Mouse (Mus musculus) central nervous system, embryonic 11.5 days (tissue): ENCODE measurements around the gene Phf11c. TPM values are rescaled to one million over a fixed set of nuclear protein-coding genes. Genes with fewer than 3 reads are reported as not detected.

Source experiments
- polyA plus RNA-seq: library from polyadenylated mRNA; depleted of rRNA; stranded (reverse); fragments of >200 nt; gene quantifications from 2 replicates; pipeline ENCODE4 v1.2.3, GENCODE M21; 2012; rRNA removed

Gene Phf11c
- polyA plus RNA-seq = 1.0 and 2.2 TPM in 2 replicates

DNA sequence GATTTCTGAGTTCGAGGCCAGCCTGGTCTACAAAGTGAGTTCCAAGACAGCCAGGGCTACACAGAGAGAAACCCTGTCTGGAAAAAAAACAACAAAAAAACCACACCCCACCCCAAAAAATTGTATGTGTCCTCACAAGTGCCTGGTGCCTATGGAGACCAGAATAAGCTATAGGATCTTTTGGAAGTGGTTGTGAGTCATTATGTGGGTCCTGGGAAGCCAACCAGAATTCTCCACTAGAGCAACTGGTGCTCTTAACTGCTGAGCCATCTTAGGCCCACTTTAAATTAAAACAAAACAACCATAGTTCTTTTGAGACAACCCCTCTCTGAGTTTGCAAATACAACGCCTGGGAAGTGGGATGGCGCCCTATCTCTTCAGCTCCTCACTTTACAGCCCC, at the start of gene Phf11c:
Phf11c (minus strand) TSS at position 101 of the 400 bp plus-strand sequence.

GRCm38 (mm10) chr14:59440558-59441471, 45.6 kb upstream of the Phf11c start, which contains the start of the genes Setdb2 and Cab39l:
Setdb2 (minus strand) TSS chr14:59440884.
Cab39l (plus strand) TSS chr14:59440972.

DNA sequence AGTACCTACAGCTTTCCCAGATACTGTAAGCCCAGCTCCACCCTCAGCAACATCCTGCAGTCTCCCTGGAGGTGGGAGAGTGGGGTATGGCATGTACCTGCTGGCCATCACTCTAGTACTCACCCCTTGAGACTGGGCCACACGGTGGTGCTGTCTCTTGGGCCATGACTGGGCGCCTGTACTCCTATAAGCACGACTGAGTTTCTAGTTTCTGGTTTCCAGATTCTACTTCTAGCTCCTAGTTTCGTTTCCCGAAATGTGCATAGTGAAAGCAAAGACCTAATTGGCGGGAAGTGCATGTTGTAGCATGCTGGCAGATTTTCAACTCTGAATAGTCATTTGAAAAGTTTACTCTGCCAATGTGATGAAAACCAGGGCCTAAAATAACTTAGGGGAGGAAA, 29.9 kb downstream of the Phf11c start, which contains the start of gene Phf11d:
Phf11d (minus strand) TSS at position 227 of the 401 bp plus-strand sequence.

DNA sequence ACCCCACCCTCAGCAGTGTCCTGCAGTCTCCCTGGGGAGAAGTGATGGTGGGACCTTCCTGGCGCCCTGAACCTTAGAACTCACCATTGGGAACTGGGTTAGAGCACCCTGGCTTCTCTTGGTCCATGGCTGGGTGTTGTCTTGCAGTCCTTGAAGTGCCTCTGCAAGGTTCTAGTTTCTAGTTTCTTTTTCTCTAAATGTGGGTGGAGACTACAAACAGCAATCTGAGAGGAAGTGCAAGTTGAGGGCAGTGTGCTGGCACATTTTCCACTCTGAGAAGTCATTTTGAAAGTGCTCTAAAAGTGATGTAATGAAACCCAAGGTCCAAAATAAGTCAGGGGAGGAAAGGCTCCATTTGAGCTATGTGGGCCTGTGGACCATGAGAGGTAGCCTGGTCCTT, 54.0 kb downstream of the Phf11c start, which contains the start of gene Phf11b:
Phf11b (minus strand) TSS at position 163 of the 400 bp plus-strand sequence.

Other genes starting within 250 kb of the Phf11c start
- gene Gm5142, start 216.6 kb downstream of the Phf11c start, polyA plus RNA-seq = not detected in 2 replicates
- 53.0 and 79.3 TPM in 2 replicates for gene Rcbtb1, start 194.2 kb downstream of the Phf11c start, polyA plus RNA-seq
- gene Gm6904, start 135.2 kb downstream of the Phf11c start, polyA plus RNA-seq = not detected in 2 replicates
- not detected in 2 replicates for gene Phf11a, start 97.9 kb downstream of the Phf11c start, polyA plus RNA-seq
- gene Phf11b, start 54.0 kb downstream of the Phf11c start, polyA plus RNA-seq = 0.16 and 0.21 TPM in 2 replicates
- 0.34 and 0.43 TPM in 2 replicates for gene Phf11d, start 29.9 kb downstream of the Phf11c start, polyA plus RNA-seq
- gene Setdb2, start 45.5 kb upstream of the Phf11c start, polyA plus RNA-seq = 7.5 and 10.4 TPM in 2 replicates
- gene Cab39l, start 45.6 kb upstream of the Phf11c start, polyA plus RNA-seq = 15.9 and 18.1 TPM in 2 replicates
- gene Cdadc1, start 202.6 kb upstream of the Phf11c start, polyA plus RNA-seq = 13.4 and 19.6 TPM in 2 replicates
- 14.5 and 33.4 TPM in 2 replicates for gene Shisa2, start 229.9 kb upstream of the Phf11c start, polyA plus RNA-seq